Mouse (Mus musculus) liver, embryonic 15.5 days (tissue): ENCODE measurements around the gene Dock11. TPM values are rescaled to one million over a fixed set of nuclear protein-coding genes. Genes with fewer than 3 reads are reported as not detected.

Experiments
- ATAC-seq: fragments of 200-750 bp; cut with Nextera tagmentation; 2 replicates; pipeline ENCODE4 v1.8.0; 2017; ENCODE audit warnings: moderate number of reproducible peaks, mild to moderate bottlenecking, moderate library complexity; ENCODE audit not compliant: insufficient read depth
- H3K27ac ChIP-seq: fragments of 300-500 bp; sonication (generic); replicated peaks from 2 replicates; pipeline ENCODE4 v1.5.1; 2015; ENCODE audit warnings: mild to moderate bottlenecking, inconsistent platforms
- H3K27me3 ChIP-seq: fragments of 300-500 bp; sonication (generic); 2 replicates; pipeline ENCODE4 v1.6.1; 2015; ENCODE audit warnings: mild to moderate bottlenecking, inconsistent platforms
- H3K36me3 ChIP-seq: fragments of 300-500 bp; sonication (generic); replicated peaks from 2 replicates; pipeline ENCODE4 v1.6.1; 2015; ENCODE audit warnings: moderate library complexity, mild to moderate bottlenecking, inconsistent platforms
- H3K4me1 ChIP-seq: fragments of 300-500 bp; sonication (generic); replicated peaks from 2 replicates; pipeline ENCODE4 v1.6.1; 2015; ENCODE audit warnings: inconsistent platforms
- H3K4me2 ChIP-seq: fragments of 300-500 bp; sonication (generic); 2 replicates; pipeline ENCODE4 v1.6.1; 2015; ENCODE audit warnings: moderate library complexity, mild to moderate bottlenecking, inconsistent platforms
- H3K4me3 ChIP-seq: fragments of 300-500 bp; sonication (generic); replicated peaks from 2 replicates; pipeline ENCODE4 v1.5.1; 2015; ENCODE audit warnings: mild to moderate bottlenecking, inconsistent platforms
- H3K9ac ChIP-seq: fragments of 300-500 bp; sonication (generic); 2 replicates; pipeline ENCODE4 v1.6.1; 2015; ENCODE audit warnings: moderate library complexity, mild to moderate bottlenecking, inconsistent platforms
- H3K9me3 ChIP-seq: fragments of 300-500 bp; sonication (generic); replicated peaks from 2 replicates; pipeline ENCODE4 v1.6.1; 2016; ENCODE audit warnings: inconsistent platforms
- WGBS: fragments of 180-500 bp; shearing (Covaris S2); methylation state at CpG from one replicate; pipeline ENCODE4 v1.1.7; 2015; ENCODE audit warnings: mixed read lengths; ENCODE audit not compliant: insufficient replicate concordance; 5-methylcytosine and 5-hydroxymethylcytosine counted together
- polyA plus RNA-seq: library from polyadenylated mRNA; unstranded; fragments of >200 nt; fragmentation: Nextera tagmentation; extraction: Ambion mirVana; gene quantifications from 2 replicates; pipeline ENCODE4 v1.2.1, GENCODE M21; 2015

Gene Dock11
- polyA plus RNA-seq, 1 experiment from 2014 or later = 2.9 TPM

DNA sequence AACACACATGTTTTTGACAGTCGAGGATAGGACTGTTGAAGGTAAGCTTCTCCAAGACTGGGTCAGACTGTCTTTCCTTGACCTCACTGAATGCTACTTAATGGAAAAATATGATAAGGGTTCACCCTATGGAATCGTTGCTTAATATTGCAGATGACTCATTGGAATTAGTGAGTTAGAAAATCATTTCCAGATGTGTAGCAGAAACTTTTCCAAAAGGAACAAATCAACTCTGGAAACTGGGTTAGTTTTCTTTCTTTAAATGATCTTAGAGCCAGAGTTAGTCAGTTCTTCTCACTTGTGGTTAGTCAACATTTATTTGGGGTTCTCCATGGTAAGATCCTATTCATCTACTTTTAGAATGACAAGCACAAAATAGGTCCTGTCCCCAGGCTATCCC is 30.9 kb downstream of the Dock11 start:
- no peak for ATAC-seq

DNA sequence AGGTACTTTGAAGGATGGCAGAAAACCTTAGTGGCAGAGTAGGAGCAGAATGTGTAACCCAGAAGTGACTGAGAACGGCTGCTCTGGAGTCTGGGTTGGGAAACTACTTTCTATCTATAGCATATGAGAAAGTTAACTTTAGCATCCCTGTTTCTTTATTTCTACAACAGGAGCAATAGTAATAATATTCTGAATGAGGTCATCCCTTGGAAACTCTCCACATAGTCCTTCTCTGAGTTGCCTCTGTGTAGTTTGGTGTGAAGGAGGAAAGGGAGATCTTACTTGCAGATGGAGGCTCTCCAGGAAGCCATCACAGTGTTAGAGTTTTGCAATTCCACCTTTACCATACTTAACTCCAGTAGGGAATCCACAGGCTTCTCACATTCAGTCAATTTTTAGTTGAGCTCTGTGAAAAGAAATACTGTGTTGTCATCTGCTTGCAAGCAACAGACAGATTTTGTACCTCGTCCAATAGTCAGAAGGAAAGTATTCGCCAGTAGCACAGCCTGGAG is 31.5 kb downstream of the Dock11 start:
- H3K27me3 ChIP-seq = no peaks in the 10 kb centered on the region
- H3K4me2 ChIP-seq = no peak overlapping the region
- no peak overlapping the region for H3K9ac ChIP-seq
- 61% methylated on average over 3 of the region's 3 CpGs for WGBS
- no peaks in the 10 kb centered on the region for H3K4me1 ChIP-seq
- ATAC-seq = no peak
- H3K9me3 ChIP-seq = no peaks in the 10 kb centered on the region
- H3K4me3 ChIP-seq = no peak overlapping the region
- H3K36me3 ChIP-seq = no peaks in the 10 kb centered on the region
- no peak overlapping the region for H3K27ac ChIP-seq

More for the DNA sequence above, 30.9 kb downstream of the Dock11 start:
- Histone ChIP-seq H3K27me3 (no peaks in the 10 kb centered on the region), H3K9me3 (no peaks in the 10 kb centered on the region), H3K4me1 (no peaks in the 10 kb centered on the region), H3K4me2 (no peak overlapping the region), H3K4me3 (no peak overlapping the region), H3K36me3 (no peaks in the 10 kb centered on the region), H3K27ac (no peak overlapping the region), H3K9ac (no peak overlapping the region)
- WGBS = 62% methylated on average over 2 of the region's 2 CpGs

DNA sequence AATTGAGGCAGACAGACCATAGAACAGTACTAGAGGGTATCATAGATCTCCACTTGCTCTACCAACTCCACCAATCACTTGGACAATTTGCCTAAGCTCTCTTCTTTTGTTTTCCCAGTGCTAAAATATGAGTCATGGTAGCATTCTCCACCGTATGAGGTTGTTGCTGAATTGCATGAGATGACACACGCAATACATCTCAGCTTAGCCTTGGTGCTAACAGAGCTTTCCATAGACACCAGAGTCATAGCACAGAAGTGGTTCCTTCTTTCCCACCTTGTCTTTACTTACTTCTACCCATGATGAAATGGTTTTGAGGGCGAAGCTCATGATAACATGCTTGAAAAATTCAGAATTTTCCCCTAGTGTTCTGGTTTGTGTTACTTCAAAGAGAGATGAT is 33.3 kb downstream of the Dock11 start:
- WGBS = 59% methylated on average over 3 of the region's 3 CpGs
- no peaks in the 10 kb centered on the region for H3K4me1 ChIP-seq
- no peaks in the 10 kb centered on the region for H3K9me3 ChIP-seq
- no peak overlapping the region for H3K4me2 ChIP-seq
- no peak overlapping the region for H3K9ac ChIP-seq
- H3K36me3 ChIP-seq = no peaks in the 10 kb centered on the region
- no peak overlapping the region for H3K4me3 ChIP-seq
- no peaks in the 10 kb centered on the region for H3K27me3 ChIP-seq
- ATAC-seq = no peak
- H3K27ac ChIP-seq = no peak overlapping the region

DNA sequence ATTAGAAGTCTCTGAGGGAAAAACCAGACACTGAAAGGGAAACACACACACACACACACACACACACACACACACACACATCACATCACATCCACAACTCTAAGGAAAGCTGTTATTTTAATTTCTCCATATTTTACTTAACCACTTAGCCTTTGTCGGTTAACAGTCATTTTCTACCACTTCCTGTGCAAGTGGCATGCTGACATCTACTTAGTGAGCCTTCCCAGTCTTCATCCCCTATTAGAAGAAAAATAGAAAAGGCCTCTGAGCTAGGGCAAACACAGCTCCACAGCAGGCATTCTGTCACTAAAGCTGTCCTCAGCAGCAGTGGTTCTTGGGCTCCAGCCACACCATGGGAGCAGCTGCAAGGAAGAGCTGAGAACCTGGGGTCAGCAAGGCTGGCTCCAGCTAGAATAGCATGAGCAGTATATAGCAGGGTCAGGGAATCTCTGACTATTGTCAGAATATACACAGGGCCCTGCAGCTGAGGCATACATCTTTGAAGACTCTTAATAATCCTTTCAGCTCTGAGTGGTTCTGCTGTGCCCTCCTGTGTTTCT is 36.2 kb downstream of the Dock11 start:
- H3K27ac ChIP-seq = no peak overlapping the region
- no peaks in the 10 kb centered on the region for H3K9me3 ChIP-seq
- H3K9ac ChIP-seq = no peak overlapping the region
- no peak for ATAC-seq
- no peaks in the 10 kb centered on the region for H3K4me1 ChIP-seq
- 13% methylated on average over 1 of the region's 1 CpGs for WGBS
- H3K27me3 ChIP-seq = no peaks in the 10 kb centered on the region
- no peak overlapping the region for H3K4me2 ChIP-seq
- H3K36me3 ChIP-seq = no peaks in the 10 kb centered on the region
- H3K4me3 ChIP-seq = no peak overlapping the region

DNA sequence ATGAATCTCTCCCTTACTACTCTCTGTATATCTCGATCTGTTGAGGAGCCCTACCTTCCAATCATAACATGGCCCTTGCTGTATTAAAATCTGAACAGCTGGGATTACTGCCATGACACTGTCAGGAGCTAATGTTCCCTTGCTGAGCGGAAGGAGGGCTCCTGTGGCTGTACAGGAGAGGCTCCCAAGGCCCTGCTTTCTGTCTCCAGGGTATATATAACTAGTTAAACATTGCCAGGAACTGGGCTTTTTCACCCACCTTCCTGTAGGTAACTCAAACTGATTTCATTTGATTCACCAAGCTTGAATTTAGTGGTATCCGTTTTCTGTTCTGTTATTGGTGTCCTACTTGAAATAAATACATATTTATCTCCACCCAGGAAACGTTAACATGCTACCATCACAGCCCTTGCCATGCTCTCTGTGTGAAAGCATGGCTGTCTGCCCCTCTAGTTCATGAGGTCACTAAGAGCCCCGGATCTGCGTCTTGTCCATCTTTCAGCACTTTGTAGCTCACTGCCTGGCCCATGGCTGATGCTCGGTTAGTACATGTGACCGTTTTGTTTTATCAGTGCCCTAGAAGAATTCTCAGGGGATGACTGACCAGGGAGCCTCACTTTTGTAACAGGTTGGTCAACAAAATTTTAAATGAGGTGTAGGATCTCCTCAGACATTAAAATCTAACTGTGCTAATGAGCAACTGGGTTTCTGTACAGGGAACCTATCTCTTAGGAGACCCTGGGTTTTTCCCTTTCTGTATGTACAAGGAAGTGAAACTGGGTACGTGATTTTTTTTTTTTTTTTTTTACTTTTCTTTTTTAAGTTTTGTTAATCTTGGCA is 41.7 kb downstream of the Dock11 start:
- Histone ChIP-seq H3K36me3 (no peaks in the 10 kb centered on the region), H3K27ac (no peak overlapping the region), H3K4me2 (no peak overlapping the region), H3K4me3 (no peak overlapping the region), H3K27me3 (no peaks in the 10 kb centered on the region), H3K9me3 (no peaks in the 10 kb centered on the region), H3K9ac (no peak overlapping the region), H3K4me1 (no peaks in the 10 kb centered on the region)
- ATAC-seq = no peak
- WGBS = 59% methylated on average over 9 of the region's 9 CpGs

DNA sequence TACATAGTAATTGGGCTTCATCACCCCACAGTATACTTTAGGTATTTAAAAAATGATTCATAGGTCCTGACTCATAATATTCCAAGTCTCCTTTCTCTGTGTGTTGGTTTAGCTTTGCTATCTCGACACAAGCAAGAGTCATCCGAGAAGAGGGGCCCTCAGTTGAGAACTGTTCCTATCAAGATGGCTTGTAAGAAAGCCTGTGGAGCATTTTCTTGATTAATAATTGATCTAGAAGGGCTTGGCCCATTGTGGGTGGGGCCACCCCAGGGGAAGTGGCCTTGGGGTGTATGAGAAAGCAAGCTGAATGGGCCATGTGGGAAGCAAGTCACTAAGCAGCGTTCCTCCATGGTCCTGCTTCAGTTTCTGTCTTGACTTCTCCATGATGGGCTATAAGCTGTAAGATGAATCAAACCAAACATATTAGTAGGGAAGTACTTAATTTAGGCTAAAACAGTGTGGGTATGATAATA is 42.3 kb downstream of the Dock11 start:
- WGBS = 44% methylated on average over 3 of the region's 3 CpGs
- Histone ChIP-seq H3K36me3 (no peaks in the 10 kb centered on the region), H3K9ac (no peak overlapping the region), H3K9me3 (no peaks in the 10 kb centered on the region), H3K4me1 (no peaks in the 10 kb centered on the region), H3K27me3 (no peaks in the 10 kb centered on the region), H3K4me2 (no peak overlapping the region), H3K27ac (no peak overlapping the region), H3K4me3 (no peak overlapping the region)
- ATAC-seq = no peak

DNA sequence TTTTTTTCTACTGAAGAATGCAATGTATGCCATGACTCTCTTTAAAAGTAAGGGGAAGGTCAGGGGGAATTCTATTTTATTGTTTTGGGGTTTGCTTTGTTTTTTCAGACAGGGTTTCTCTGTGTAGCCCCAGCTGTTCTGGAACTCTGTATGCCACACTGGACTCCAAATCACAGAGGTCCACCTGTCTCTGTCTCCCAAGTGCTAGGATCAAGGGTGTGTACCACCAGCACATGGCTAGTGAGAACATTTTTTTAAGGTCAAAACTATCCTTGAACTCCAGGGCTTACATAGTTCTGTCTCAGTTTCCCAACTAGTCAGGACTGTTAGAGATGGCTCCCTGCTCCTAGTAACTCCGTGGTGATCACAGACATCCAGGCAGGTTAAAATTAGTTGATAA is 43.3 kb downstream of the Dock11 start:
- Histone ChIP-seq H3K4me3 (no peak overlapping the region), H3K9ac (no peak overlapping the region), H3K9me3 (no peaks in the 10 kb centered on the region), H3K4me2 (no peak overlapping the region), H3K4me1 (no peaks in the 10 kb centered on the region), H3K27me3 (no peaks in the 10 kb centered on the region), H3K36me3 (no peaks in the 10 kb centered on the region), H3K27ac (no peak overlapping the region)
- 34% methylated on average over 1 of the region's 1 CpGs for WGBS
- no peak for ATAC-seq

DNA sequence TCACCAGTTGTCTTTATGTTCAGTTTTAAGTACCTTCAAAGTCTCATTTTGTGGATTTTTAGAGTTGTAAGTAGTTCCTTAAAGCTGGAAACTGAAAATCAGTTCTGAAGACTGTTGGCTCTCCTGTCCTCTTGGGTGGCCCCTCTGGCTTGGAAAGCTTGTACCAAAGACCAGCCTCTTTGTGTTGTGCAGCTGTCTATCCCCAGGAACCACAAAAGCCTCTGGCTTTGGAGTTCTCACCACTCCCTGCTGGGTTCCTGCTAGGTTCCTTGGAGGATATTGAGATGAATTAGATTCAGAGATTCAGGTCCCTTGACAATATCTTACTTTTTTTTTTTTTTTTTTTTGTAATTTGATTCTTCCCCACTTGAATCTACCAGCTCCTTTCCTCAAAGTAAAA is 44.3 kb downstream of the Dock11 start:
- H3K4me2 ChIP-seq = no peak overlapping the region
- no peak for ATAC-seq
- no peak overlapping the region for H3K9ac ChIP-seq
- no peak overlapping the region for H3K27ac ChIP-seq
- H3K4me3 ChIP-seq = no peak overlapping the region
- no peaks in the 10 kb centered on the region for H3K4me1 ChIP-seq
- no peaks in the 10 kb centered on the region for H3K27me3 ChIP-seq
- no peaks in the 10 kb centered on the region for H3K9me3 ChIP-seq
- H3K36me3 ChIP-seq = no peaks in the 10 kb centered on the region

DNA sequence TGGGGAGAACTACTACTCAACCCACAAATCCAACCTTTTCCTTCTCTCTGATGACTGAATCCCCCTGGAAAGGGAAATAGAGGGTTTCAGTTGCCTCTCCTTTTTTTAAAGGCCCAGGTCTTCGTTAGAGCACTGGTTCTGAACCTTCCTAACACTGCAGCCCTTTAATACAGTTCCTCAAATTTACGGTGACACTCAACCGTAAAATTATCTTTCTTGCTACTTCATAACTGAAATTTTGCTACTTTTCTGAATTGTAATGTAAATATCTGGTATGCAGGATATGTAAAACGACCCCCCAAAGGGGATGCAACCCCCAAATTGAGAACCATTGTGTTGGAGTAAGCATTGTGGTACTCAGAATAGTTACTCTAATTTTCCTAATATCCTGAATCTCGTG is 49.5 kb downstream of the Dock11 start:
- ATAC-seq = no peak
- Histone ChIP-seq H3K27me3 (no peaks in the 10 kb centered on the region), H3K4me2 (no peak overlapping the region), H3K4me1 (no peaks in the 10 kb centered on the region), H3K27ac (no peak overlapping the region), H3K4me3 (no peak overlapping the region), H3K9me3 (no peaks in the 10 kb centered on the region), H3K9ac (no peak overlapping the region), H3K36me3 (no peaks in the 10 kb centered on the region)
- 30% methylated on average over 5 of the region's 5 CpGs for WGBS

DNA sequence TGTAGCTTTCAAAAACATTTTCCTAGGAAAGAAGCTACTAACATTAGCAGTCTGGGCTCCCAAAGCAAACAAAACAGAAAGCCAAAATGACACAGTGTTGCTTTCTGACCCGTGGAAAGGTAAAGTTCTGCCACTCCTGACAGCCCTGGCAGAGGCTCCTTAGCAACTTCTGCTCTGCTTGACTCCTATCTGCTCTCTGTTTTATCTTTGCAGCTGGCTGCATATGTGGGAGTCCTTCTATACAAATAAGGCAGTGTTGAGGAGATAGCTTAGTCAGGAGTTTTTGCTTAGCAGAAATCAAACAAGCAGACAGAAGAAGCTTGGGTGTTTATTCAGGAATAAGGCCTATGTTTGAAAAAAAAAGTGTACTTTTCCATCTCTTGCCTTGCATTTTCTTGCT is 57.8 kb downstream of the Dock11 start:
- 44% methylated on average over 1 of the region's 1 CpGs for WGBS

DNA sequence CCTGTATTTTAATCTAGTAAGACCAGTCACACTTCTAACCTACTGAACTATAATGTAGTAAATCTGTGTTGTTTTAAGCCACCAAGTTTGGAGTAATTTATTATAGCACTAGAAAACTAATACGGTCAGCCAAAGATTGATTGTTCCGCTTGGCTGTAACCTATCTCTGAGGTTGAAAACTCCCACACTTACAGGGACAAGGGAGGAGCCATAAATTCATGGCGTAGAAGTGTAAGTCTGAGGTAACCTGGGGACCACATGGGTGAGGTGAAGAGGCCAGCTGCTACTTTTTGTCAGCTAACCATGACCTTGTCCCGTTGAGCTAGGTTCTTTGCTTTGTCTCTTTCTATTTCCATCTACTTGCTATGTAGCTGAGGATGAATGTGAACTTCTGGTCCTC is 61.5 kb downstream of the Dock11 start:
- Histone ChIP-seq H3K9ac (no peak overlapping the region), H3K27ac (no peak overlapping the region), H3K4me2 (no peak overlapping the region), H3K4me1 (no peaks in the 10 kb centered on the region), H3K27me3 (no peaks in the 10 kb centered on the region), H3K36me3 (no peaks in the 10 kb centered on the region), H3K4me3 (no peak overlapping the region), H3K9me3 (no peaks in the 10 kb centered on the region)
- WGBS = 52% methylated on average over 4 of the region's 4 CpGs
- no peak for ATAC-seq

More for the DNA sequence above, 57.8 kb downstream of the Dock11 start:
- H3K27me3 ChIP-seq = no peaks in the 10 kb centered on the region
- H3K4me2 ChIP-seq = no peak overlapping the region
- no peak overlapping the region for H3K27ac ChIP-seq
- H3K4me3 ChIP-seq = no peak overlapping the region
- no peaks in the 10 kb centered on the region for H3K4me1 ChIP-seq
- H3K9ac ChIP-seq = no peak overlapping the region
- no peak for ATAC-seq
- H3K36me3 ChIP-seq = no peaks in the 10 kb centered on the region
- no peaks in the 10 kb centered on the region for H3K9me3 ChIP-seq
